Mouse (Mus musculus) brain, embryonic 18.5 days (tissue): ENCODE measurements at regions not wholly inside any gene's neighbourhood (a gene's known extent, or its start where the extent isn't known, plus 50 kb on each side); places are given as distances from the start of the nearest gene placed in this dataset.

ENCODE experiments used
- DNase-seq: peaks from one replicate; pipeline ENCODE4 v3.0.0-alpha.2; 2012; ENCODE audit warnings: low read depth, low spot score

- no peak for DNase-seq
These were observed 150.4 kb downstream of the Cpe start for GRCm38 (mm10) chr8:64542501-64542900.

GRCm38 (mm10) chr8:64539846-64540472 is 152.9 kb downstream of the Cpe start:
- no peak for DNase-seq

GRCm38 (mm10) chr8:64531780-64532179 is 161.1 kb downstream of the Cpe start:
- DNase-seq = no peak

GRCm38 (mm10) chr8:64522441-64523102 is 170.3 kb downstream of the Cpe start:
- no peak for DNase-seq

GRCm38 (mm10) chr8:64519650-64520049 is 173.2 kb downstream of the Cpe start:
- no peak for DNase-seq

- no peak for DNase-seq
These were observed 176.9 kb downstream of the Cpe start for GRCm38 (mm10) chr8:64515923-64516322.

- no peak for DNase-seq
These were observed 195.4 kb downstream of the Cpe start for GRCm38 (mm10) chr8:64497281-64498060.

GRCm38 (mm10) chr8:64496333-64497213 is 196.3 kb downstream of the Cpe start:
- DNase-seq = no peak

GRCm38 (mm10) chr8:64491561-64491960 is 201.3 kb downstream of the Cpe start:
- no peak for DNase-seq

GRCm38 (mm10) chr8:64488057-64488456 is 204.8 kb downstream of the Cpe start:
- DNase-seq = no peak

- DNase-seq = no peak
These were observed 219.6 kb downstream of the Cpe start for GRCm38 (mm10) chr8:64473276-64473675.

- DNase-seq = no peak
These were observed 220.0 kb downstream of the Cpe start for GRCm38 (mm10) chr8:64472801-64473270.

GRCm38 (mm10) chr8:64461136-64461535 is 231.7 kb downstream of the Cpe start:
- DNase-seq = no peak

GRCm38 (mm10) chr8:64456970-64457369 is 235.9 kb downstream of the Cpe start:
- DNase-seq = no peak

- DNase-seq = no peak
These were observed 238.1 kb downstream of the Cpe start for GRCm38 (mm10) chr8:64454736-64455135.

- no peak for DNase-seq
These were observed 239.3 kb upstream of the Tll1 start for GRCm38 (mm10) chr8:64445366-64445765.

- DNase-seq = no peak
These were observed 238.4 kb upstream of the Tll1 start for GRCm38 (mm10) chr8:64444429-64444828.

GRCm38 (mm10) chr8:64438489-64438888 is 232.4 kb upstream of the Tll1 start:
- no peak for DNase-seq

- no peak for DNase-seq
These were observed 228.6 kb upstream of the Tll1 start for GRCm38 (mm10) chr8:64434648-64435047.

- no peak for DNase-seq
These were observed 216.8 kb upstream of the Tll1 start for GRCm38 (mm10) chr8:64422850-64423214.

GRCm38 (mm10) chr8:64422200-64422849 is 216.3 kb upstream of the Tll1 start:
- DNase-seq = peak; percentile 22
